ENCODE assay signal across 9 mouse cellular contexts in the genomic region with DNA sequence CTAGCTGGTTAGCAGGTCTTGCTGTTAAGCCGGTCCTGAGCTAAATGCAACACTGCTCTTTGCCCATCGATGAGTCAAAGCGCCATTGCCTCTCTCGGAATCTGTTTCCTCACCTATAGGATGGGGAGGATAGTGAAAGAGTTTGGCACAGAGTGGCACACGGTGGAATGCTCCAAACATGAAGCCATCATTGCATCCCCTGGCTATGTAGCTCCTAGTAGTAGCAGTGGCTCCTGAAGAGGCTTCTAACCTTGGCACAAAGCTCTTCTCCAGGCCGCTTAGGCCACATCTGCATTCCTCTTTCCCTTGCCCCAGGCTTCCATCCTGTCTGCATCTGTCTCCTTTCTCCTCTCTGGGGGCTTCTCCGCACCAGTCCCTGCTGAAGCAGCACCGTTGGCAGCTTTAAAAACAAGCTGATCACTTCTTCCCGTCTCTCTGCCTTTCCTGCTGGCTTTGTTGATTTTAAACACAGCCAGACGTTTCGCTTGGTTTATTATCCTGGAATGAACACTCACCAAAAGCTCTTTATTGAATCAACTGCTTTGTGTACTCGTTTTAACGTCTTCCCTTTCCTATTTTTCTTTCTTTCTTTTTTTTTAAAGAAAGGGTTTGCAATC.
DNase-seq lines count a peak whose midpoint lies in the region; ATAC-seq lines count a peak whose summit lies in the region.
"Had no signal": no experiment of that assay in that cellular context is flagged by ENCODE, and none has a peak within 500 bp of the region (broad histone marks: within the 10 kb centered on the region; RNA-seq: fewer than 3 reads in every experiment).

No protein-coding gene starts in this region.

- H3K27me3 ChIP-seq in heart, embryonic 10.5 days (ENCODE audit: insufficient read depth, poor library complexity, severe bottlenecking): 0 out of 2 replicates have a peak, but pooled peaks cover 4% of the 10 kb centered on the region
- no peaks in the 10 kb centered on the region for H3K27me3 ChIP-seq in hindbrain, embryonic 11.5 days (ENCODE audit: control insufficient read depth, insufficient read depth, low read length)
- H3K27me3 ChIP-seq in midbrain, embryonic 12.5 days: peaks cover 12% of the 10 kb centered on the region; the same call in 1 of the 2 replicates

- ATAC-seq in hindbrain, embryonic 11.5 days (ENCODE audit: low FRiP score): no peak
- no peak for ATAC-seq in midbrain, embryonic 12.5 days (ENCODE audit: low FRiP score, low read depth)
- ATAC-seq: liver, embryonic 12.5 days had no signal

- H3K4me2 ChIP-seq in hindbrain, embryonic 11.5 days (replicated peaks; ENCODE audit: low read depth, low read length): 0 out of 2 replicates have a peak overlapping the region, but pooled peaks have one; percentile 32
- peak overlapping the region; percentile 32 for H3K4me2 ChIP-seq in midbrain, embryonic 12.5 days (replicated peaks)
- H3K4me2 ChIP-seq: liver, embryonic 12.5 days had no signal

- H3K4me3 ChIP-seq in heart, embryonic 10.5 days: no peak overlapping the region
- H3K4me3 ChIP-seq in hindbrain, embryonic 11.5 days (ENCODE audit: low read depth, low read length): no peak overlapping the region
- H3K4me3 ChIP-seq in midbrain, embryonic 12.5 days: no peak overlapping the region
- H3K4me3 ChIP-seq: liver, embryonic 12.5 days had no signal

- no peak for DNase-seq in heart, embryonic 10.5 days (ENCODE audit: low spot score)
- DNase-seq in heart, adult 11 months: no peak
- DNase-seq in embryo, embryonic 10 days (ENCODE audit: low spot score): peak; percentile 53
- peak; percentile 45 for DNase-seq in hindbrain, embryonic 11.5 days (ENCODE audit: low spot score)
- no peak for DNase-seq in frontal cortex, postnatal 10 days (ENCODE audit: low spot score in 2 of 2)
- DNase-seq in urinary bladder, adult 18-20 months (ENCODE audit: low spot score in 2 of 2): no peak
- DNase-seq in thymus, postnatal 25 days: no peak

- H3K9ac ChIP-seq in hindbrain, embryonic 11.5 days (ENCODE audit: low read depth, low read length): no peak overlapping the region
- no peak overlapping the region for H3K9ac ChIP-seq in midbrain, embryonic 12.5 days (replicated peaks)
- H3K9ac ChIP-seq: liver, embryonic 12.5 days had no signal

- H3K4me1 ChIP-seq in heart, embryonic 10.5 days: peaks cover 25% of the 10 kb centered on the region; the same call in 1 of the 2 replicates
- H3K4me1 ChIP-seq in hindbrain, embryonic 11.5 days (replicated peaks; ENCODE audit: control insufficient read depth, insufficient read depth, low read length): peaks cover 17% of the 10 kb centered on the region
- peaks cover 46% of the 10 kb centered on the region for H3K4me1 ChIP-seq in midbrain, embryonic 12.5 days

- H3K36me3 ChIP-seq in heart, embryonic 10.5 days: no peaks in the 10 kb centered on the region
- H3K36me3 ChIP-seq in hindbrain, embryonic 11.5 days (ENCODE audit: control insufficient read depth, insufficient read depth, low read length): no peaks in the 10 kb centered on the region
- no peaks in the 10 kb centered on the region for H3K36me3 ChIP-seq in midbrain, embryonic 12.5 days
- H3K36me3 ChIP-seq: liver, embryonic 12.5 days had no signal

- H3K9me3 ChIP-seq in heart, embryonic 10.5 days: no peaks in the 10 kb centered on the region
- no peaks in the 10 kb centered on the region for H3K9me3 ChIP-seq in hindbrain, embryonic 11.5 days (ENCODE audit: control insufficient read depth, low read length)
- H3K9me3 ChIP-seq in midbrain, embryonic 12.5 days: no peaks in the 10 kb centered on the region
- H3K9me3 ChIP-seq: liver, embryonic 12.5 days had no signal

- peak overlapping the region; percentile 67; the same call in 1 of the 2 replicates for H3K27ac ChIP-seq in heart, embryonic 10.5 days
- H3K27ac ChIP-seq in hindbrain, embryonic 11.5 days (ENCODE audit: low read depth, low read length): peak overlapping the region; percentile 61
- peak overlapping the region; percentile 85 for H3K27ac ChIP-seq in midbrain, embryonic 12.5 days (replicated peaks)
- H3K27ac ChIP-seq: liver, embryonic 12.5 days had no signal

- WGBS in heart, embryonic 10.5 days: 62% methylated on average over 13 of the region's 13 CpGs
- 42% methylated on average over 13 of the region's 13 CpGs for WGBS in hindbrain, embryonic 11.5 days
- 39% methylated on average over 13 of the region's 13 CpGs for WGBS in midbrain, embryonic 12.5 days

Comparison
In these comparisons a context has a peak if more than half of its experiments do, and no peak if none do; other contexts are left out.
1. DNase-seq: peak in embryo, embryonic 10 days (single experiment) and hindbrain, embryonic 11.5 days (single experiment); none in heart, embryonic 10.5 days (single experiment), heart, adult 11 months (single experiment), frontal cortex, postnatal 10 days (0 of 2), urinary bladder, adult 18-20 months (0 of 2) and thymus, postnatal 25 days (single experiment).
2. Peak in every context shown above with its lines, with median percentiles within 50 percentile points of each other: H3K27ac ChIP-seq.